Mouse (Mus musculus): ENCODE results near the gene Mgam.

DNA sequence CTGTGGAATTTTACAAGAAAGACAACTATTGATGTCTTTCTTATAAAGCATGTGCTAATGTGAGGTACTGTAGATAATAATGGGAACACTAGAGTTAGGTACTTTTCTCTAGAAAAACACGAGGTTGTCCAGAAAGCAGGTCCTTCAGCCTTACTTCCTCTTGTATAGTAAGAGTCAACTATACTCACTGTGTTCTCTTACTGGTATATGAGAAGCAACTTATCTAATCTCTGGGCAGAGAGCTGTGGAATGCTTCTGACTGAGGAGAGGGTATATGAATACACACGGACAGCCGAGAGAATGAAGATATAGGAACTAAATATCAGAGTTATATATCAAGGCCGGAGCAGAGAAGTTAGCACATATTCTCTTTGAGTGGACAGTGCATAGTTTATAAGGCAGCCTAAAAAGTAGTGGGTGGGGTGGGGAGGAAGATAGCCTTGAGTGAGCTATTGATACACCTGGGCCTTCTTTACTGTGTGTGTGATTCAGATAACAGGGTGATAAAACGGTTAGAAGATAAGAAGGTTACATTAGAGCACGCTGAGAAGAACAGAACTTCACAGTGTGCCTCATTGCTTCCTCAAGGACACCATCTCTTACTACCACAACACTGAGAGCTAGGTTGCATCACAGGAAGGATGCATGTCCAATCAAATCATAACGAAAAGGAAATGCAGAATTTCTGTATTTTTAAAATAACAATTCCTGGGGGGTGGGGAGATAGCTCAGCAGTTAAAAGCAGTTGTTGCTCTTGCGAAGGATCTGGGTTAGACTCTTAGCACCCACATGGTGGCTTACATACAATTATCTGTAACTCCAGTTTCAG is 12.3 kb downstream of the Mgam start:
- no peak for TF ChIP-seq CTCF (IDR thresholded peaks at IDR 0.05)
- no peak for TF ChIP-seq EP300 (IDR thresholded peaks at IDR 0.05)
